Mouse (Mus musculus): Measurements from ENCODE around the gene Fam98b. TPM values are rescaled to one million over a fixed set of nuclear protein-coding genes. Genes with fewer than 3 reads are reported as not detected.

The Fam98b gene
- 6.0 and 6.7 TPM in 2 replicates for polyA plus RNA-seq (2014; fragmentation: Nextera tagmentation; extraction: Ambion mirVana)

DNA sequence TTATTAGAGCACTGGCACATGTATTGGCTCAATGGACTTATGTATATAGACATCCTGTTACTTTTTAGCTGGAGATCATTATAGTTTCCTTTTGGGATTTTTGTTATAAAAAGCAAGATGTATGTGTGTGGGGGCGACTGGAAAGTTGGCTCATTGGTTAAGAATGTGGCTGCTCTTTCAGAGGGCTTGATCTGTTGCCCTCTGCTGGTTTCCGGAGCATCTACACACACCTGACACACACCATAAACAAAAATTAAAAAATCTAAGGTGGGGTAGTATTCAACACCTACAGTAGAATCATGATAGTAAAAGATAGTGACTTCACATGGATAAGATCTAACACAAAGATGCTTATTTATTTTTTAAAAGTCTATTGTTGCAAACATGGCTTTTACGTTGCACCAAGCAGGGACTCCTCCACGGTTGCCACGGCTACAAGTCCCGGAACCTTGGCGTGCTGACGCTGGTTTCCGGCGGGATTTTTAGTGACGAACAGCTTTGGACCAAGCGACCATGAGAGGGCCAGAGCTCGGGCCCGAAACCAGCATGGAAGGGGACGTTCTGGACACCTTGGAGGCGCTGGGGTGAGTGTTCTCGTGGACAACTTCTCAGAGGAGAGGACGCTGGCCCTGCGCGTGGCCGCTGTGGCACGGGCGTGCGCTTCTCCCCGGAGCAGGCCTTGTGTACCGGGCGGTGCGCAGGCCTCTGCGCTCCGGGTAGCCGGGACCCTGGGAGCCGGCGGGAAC is at the start of gene Fam98b:
TSS of gene Fam98b (plus strand) at position 485 of the 746 bp plus-strand sequence.
- peak within 1 kb of the TSS; percentile 95 for H3K9ac ChIP-seq (ENCODE audit: low read length)
- no peaks in the 10 kb centered on the region for H3K27me3 ChIP-seq (ENCODE audit: control insufficient read depth, insufficient read depth, low read length)
- peak within 1 kb of the TSS; percentile 88 to 95 for H3K4me3 ChIP-seq (ENCODE audit: control insufficient read depth in 1 of 2, insufficient read depth in 1 of 2, low read depth in 1 of 2, low read length in 2 of 2)
- WGBS: under 1% methylated on average over 32 of the region's 33 CpGs
- peaks cover 2 to 7% of the 10 kb centered on the region in 2 experiments; a peak in 3 of 4 replicates for H3K4me1 ChIP-seq (ENCODE audit: control insufficient read depth in 2 of 2, insufficient read depth in 2 of 2, low read length in 2 of 2)
- H3K9me3 ChIP-seq (ENCODE audit: control insufficient read depth, low read length): no peaks in the 10 kb centered on the region
- peak; percentile 87 for ATAC-seq (ENCODE audit: insufficient number of reproducible peaks, insufficient read depth, low FRiP score, low read depth)
- H3K36me3 ChIP-seq (ENCODE audit: control insufficient read depth, insufficient read depth, low read length): no peaks in the 10 kb centered on the region
- H3K4me2 ChIP-seq (ENCODE audit: low read length): peak within 1 kb of the TSS; percentile 88
- peak within 1 kb of the TSS; percentile 78 to 83 for H3K27ac ChIP-seq (replicated peaks in 1 of 2; ENCODE audit: control insufficient read depth in 1 of 2, insufficient read depth in 1 of 2, low read depth in 2 of 2, low read length in 2 of 2)

DNA sequence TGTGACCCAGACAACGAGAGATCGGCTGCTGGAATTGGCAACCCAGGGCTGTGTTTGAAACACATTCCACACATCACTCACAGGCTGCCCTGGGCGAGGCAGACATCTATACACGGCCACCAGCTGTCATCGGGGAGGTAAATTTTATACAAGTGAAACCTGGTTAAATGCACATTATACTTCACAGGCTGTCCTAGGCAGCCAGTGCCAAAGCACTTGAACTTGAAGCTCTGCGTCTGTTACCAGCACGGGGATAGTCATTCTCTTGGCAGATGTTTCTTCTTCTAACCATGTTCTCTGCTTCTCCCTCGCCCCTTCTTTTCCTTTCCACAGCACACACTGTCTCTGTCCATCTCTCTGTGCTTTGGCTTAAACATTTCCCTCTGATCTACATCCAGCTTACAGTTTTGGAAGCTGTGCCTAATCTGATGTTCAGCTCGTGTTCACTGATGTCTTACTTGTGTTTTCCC is 48.6 kb upstream of the Fam98b start:
- H3K4me1 ChIP-seq (ENCODE audit: control insufficient read depth in 2 of 2, insufficient read depth in 2 of 2, low read length in 2 of 2): no peaks in the 10 kb centered on the region; a peak in 1 of 4 replicates
- no peak for ATAC-seq (ENCODE audit: insufficient number of reproducible peaks, insufficient read depth, low FRiP score, low read depth)
- H3K4me3 ChIP-seq (ENCODE audit: control insufficient read depth in 1 of 2, insufficient read depth in 1 of 2, low read depth in 1 of 2, low read length in 2 of 2): no peak overlapping the region
- H3K9ac ChIP-seq (ENCODE audit: low read length): no peak overlapping the region
- peak overlapping the region; percentile 35 for H3K4me2 ChIP-seq (ENCODE audit: low read length)
- no peak overlapping the region for H3K27ac ChIP-seq (replicated peaks in 1 of 2; ENCODE audit: control insufficient read depth in 1 of 2, insufficient read depth in 1 of 2, low read depth in 2 of 2, low read length in 2 of 2)
- no peaks in the 10 kb centered on the region for H3K36me3 ChIP-seq (ENCODE audit: control insufficient read depth, insufficient read depth, low read length)
- no peaks in the 10 kb centered on the region for H3K27me3 ChIP-seq (ENCODE audit: control insufficient read depth, insufficient read depth, low read length)
- 28% methylated on average over 9 of the region's 9 CpGs for WGBS
- no peaks in the 10 kb centered on the region for H3K9me3 ChIP-seq (ENCODE audit: control insufficient read depth, low read length)

DNA sequence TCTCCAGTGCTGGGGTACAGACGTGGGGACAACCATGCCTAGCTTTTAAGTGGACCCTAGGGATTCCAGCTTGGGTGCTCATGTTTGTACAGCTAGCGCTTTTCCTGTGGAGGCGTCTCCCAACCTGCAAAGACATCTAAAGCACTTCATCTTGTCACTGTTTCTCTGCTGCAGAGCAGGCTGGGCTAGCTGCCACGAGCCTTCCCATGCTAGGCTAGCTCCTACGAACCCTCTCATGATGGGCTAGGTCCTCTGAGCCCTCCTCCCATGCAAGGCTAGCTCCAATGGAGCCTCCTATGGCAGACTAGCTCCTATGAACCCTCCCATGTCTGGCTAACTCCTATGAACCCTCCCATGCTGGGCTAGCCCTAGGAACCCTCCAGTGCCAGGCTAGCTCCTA is 46.2 kb upstream of the Fam98b start:
- Histone ChIP-seq H3K4me2 (ENCODE audit: low read length) (no peak overlapping the region), H3K36me3 (ENCODE audit: control insufficient read depth, insufficient read depth, low read length) (no peaks in the 10 kb centered on the region), H3K9ac (ENCODE audit: low read length) (no peak overlapping the region), H3K27ac (replicated peaks in 1 of 2; ENCODE audit: control insufficient read depth in 1 of 2, insufficient read depth in 1 of 2, low read depth in 2 of 2, low read length in 2 of 2) (no peak overlapping the region), H3K4me1 (ENCODE audit: control insufficient read depth in 2 of 2, insufficient read depth in 2 of 2, low read length in 2 of 2) (no peaks in the 10 kb centered on the region; a peak in 1 of 4 replicates), H3K4me3 (ENCODE audit: control insufficient read depth in 1 of 2, insufficient read depth in 1 of 2, low read depth in 1 of 2, low read length in 2 of 2) (no peak overlapping the region), H3K9me3 (ENCODE audit: control insufficient read depth, low read length) (no peaks in the 10 kb centered on the region), H3K27me3 (ENCODE audit: control insufficient read depth, insufficient read depth, low read length) (no peaks in the 10 kb centered on the region)
- no peak for ATAC-seq (ENCODE audit: insufficient number of reproducible peaks, insufficient read depth, low FRiP score, low read depth)
- 52% methylated on average over 5 of the region's 5 CpGs for WGBS

DNA sequence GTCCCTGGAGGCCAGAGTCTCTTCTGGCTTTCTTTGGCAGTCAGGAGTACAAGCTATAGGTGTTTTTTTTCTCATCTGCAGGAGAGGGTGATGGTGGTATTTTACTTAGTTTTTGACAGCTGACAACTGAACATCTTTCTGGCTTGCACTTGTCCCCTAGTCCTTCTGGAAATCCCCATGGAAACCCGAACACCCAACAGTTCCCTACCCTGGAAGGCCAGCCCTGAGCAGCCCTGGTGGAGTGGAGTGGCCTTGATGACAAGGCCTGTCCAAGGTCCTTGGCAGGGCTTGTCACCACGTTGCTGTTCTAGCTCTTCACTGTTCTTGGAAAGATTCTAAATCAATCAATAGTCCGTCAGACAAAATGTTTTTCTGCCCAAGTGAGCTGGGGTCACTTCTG is 45.0 kb upstream of the Fam98b start:
- no peak overlapping the region for H3K4me2 ChIP-seq (ENCODE audit: low read length)
- H3K27me3 ChIP-seq (ENCODE audit: control insufficient read depth, insufficient read depth, low read length): no peaks in the 10 kb centered on the region
- no peak for ATAC-seq (ENCODE audit: insufficient number of reproducible peaks, insufficient read depth, low FRiP score, low read depth)
- no peaks in the 10 kb centered on the region for H3K9me3 ChIP-seq (ENCODE audit: control insufficient read depth, low read length)
- H3K9ac ChIP-seq (ENCODE audit: low read length): no peak overlapping the region
- H3K4me3 ChIP-seq (ENCODE audit: control insufficient read depth in 1 of 2, insufficient read depth in 1 of 2, low read depth in 1 of 2, low read length in 2 of 2): no peak overlapping the region
- no peaks in the 10 kb centered on the region for H3K36me3 ChIP-seq (ENCODE audit: control insufficient read depth, insufficient read depth, low read length)
- no peaks in the 10 kb centered on the region; a peak in 1 of 4 replicates for H3K4me1 ChIP-seq (ENCODE audit: control insufficient read depth in 2 of 2, insufficient read depth in 2 of 2, low read length in 2 of 2)
- no peak overlapping the region for H3K27ac ChIP-seq (replicated peaks in 1 of 2; ENCODE audit: control insufficient read depth in 1 of 2, insufficient read depth in 1 of 2, low read depth in 2 of 2, low read length in 2 of 2)
- WGBS: 27% methylated on average over 3 of the region's 3 CpGs

DNA sequence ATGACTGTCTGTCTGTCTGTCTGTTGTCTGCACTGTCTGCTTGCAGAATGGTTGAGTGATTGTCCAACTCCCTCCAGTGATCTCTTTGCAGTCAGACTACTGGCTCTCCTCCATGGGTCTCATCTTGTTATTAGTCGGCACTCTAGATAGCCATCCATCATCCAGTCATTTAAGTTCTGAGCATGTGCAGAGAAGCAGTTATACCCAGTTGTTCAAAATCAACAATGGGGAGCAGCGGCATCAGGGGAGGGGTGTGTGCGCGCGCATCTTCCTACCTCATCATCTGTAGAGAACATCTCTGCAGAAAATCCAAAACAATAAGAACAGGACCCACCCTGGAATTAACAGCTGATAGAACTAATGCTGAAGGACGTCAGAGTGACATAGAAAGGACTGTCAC is 44.5 kb upstream of the Fam98b start:
- WGBS: 76% methylated on average over 6 of the region's 6 CpGs
- Histone ChIP-seq H3K27ac (replicated peaks in 1 of 2; ENCODE audit: control insufficient read depth in 1 of 2, insufficient read depth in 1 of 2, low read depth in 2 of 2, low read length in 2 of 2) (no peak overlapping the region), H3K27me3 (ENCODE audit: control insufficient read depth, insufficient read depth, low read length) (no peaks in the 10 kb centered on the region), H3K4me2 (ENCODE audit: low read length) (no peak overlapping the region), H3K4me1 (ENCODE audit: control insufficient read depth in 2 of 2, insufficient read depth in 2 of 2, low read length in 2 of 2) (no peaks in the 10 kb centered on the region; a peak in 1 of 4 replicates), H3K36me3 (ENCODE audit: control insufficient read depth, insufficient read depth, low read length) (no peaks in the 10 kb centered on the region), H3K4me3 (ENCODE audit: control insufficient read depth in 1 of 2, insufficient read depth in 1 of 2, low read depth in 1 of 2, low read length in 2 of 2) (no peak overlapping the region), H3K9ac (ENCODE audit: low read length) (no peak overlapping the region), H3K9me3 (ENCODE audit: control insufficient read depth, low read length) (no peaks in the 10 kb centered on the region)
- no peak for ATAC-seq (ENCODE audit: insufficient number of reproducible peaks, insufficient read depth, low FRiP score, low read depth)

DNA sequence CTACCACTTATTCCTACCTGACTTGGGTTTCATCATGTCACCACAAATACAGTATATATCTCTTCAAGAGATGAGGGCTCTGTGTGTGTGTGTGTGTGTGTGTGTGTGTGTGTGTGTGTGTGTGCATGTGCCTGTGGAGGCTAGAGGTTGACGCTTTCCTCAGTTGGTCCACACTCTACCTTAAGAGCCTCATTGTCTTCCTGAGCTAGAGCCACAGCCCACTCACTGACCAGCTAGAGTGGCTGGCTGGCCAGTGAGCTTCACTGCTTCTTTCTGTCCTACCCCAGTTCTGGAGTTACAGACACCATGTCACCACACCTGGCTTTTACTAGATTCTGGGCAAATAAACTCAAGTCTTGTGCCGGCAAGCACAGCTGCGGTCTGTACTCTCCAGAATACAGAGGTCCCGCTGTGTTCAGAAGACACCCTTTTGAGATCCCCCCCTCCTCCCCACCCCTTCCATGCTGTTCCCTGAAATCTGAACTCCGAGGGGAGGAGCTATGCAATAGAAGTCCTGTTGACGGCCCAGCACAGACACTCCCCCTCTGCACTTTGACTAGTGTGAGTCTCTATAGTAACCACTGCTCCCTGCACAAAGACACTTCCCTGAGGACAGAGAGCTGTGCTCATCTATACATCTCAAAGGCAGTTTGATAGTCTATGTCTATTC is 39.0 kb upstream of the Fam98b start:
- Histone ChIP-seq H3K27ac (replicated peaks in 1 of 2; ENCODE audit: control insufficient read depth in 1 of 2, insufficient read depth in 1 of 2, low read depth in 2 of 2, low read length in 2 of 2) (no peak overlapping the region), H3K4me3 (ENCODE audit: control insufficient read depth in 1 of 2, insufficient read depth in 1 of 2, low read depth in 1 of 2, low read length in 2 of 2) (peak overlapping the region; percentile 17 to 26; a peak in 2 of 4 replicates), H3K36me3 (ENCODE audit: control insufficient read depth, insufficient read depth, low read length) (no peaks in the 10 kb centered on the region), H3K9ac (ENCODE audit: low read length) (no peak overlapping the region), H3K4me2 (ENCODE audit: low read length) (peak overlapping the region; percentile 46), H3K27me3 (ENCODE audit: control insufficient read depth, insufficient read depth, low read length) (no peaks in the 10 kb centered on the region), H3K4me1 (ENCODE audit: control insufficient read depth in 2 of 2, insufficient read depth in 2 of 2, low read length in 2 of 2) (peaks cover 0 to 4% of the 10 kb centered on the region in 2 experiments; a peak in 1 of 4 replicates), H3K9me3 (ENCODE audit: control insufficient read depth, low read length) (no peaks in the 10 kb centered on the region)
- 2% methylated on average over 6 of the region's 6 CpGs for WGBS
- ATAC-seq (ENCODE audit: insufficient number of reproducible peaks, insufficient read depth, low FRiP score, low read depth): peak; percentile 85

DNA sequence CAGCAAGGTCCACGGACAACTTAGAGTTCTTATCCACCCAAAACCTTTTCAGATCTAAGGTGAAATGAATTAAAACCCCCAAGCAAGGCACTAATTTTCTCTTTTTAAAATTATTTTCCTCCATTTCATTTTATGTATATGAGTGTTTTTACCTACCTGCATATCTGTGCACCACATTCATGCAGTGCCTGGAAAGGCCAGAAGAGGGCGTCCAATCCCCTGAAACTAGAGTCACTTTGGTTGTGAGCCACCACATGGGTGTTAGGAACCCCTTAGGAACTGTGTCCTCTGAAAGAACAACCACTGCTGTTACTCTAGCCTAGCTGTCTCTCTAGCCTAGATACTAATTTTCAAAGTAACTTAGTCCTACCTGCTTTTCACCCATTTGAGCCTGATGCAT is 33.4 kb upstream of the Fam98b start:
- WGBS: 54% methylated on average over 2 of the region's 2 CpGs
- ATAC-seq (ENCODE audit: insufficient number of reproducible peaks, insufficient read depth, low FRiP score, low read depth): no peak

More for the DNA sequence above, 33.4 kb upstream of the Fam98b start:
- Histone ChIP-seq H3K4me3 (ENCODE audit: control insufficient read depth in 1 of 2, insufficient read depth in 1 of 2, low read depth in 1 of 2, low read length in 2 of 2) (no peak overlapping the region), H3K9me3 (ENCODE audit: control insufficient read depth, low read length) (no peaks in the 10 kb centered on the region), H3K9ac (ENCODE audit: low read length) (no peak overlapping the region), H3K36me3 (ENCODE audit: control insufficient read depth, insufficient read depth, low read length) (no peaks in the 10 kb centered on the region), H3K27ac (replicated peaks in 1 of 2; ENCODE audit: control insufficient read depth in 1 of 2, insufficient read depth in 1 of 2, low read depth in 2 of 2, low read length in 2 of 2) (no peak overlapping the region), H3K27me3 (ENCODE audit: control insufficient read depth, insufficient read depth, low read length) (no peaks in the 10 kb centered on the region), H3K4me2 (ENCODE audit: low read length) (no peak overlapping the region), H3K4me1 (ENCODE audit: control insufficient read depth in 2 of 2, insufficient read depth in 2 of 2, low read length in 2 of 2) (peaks cover 0 to 6% of the 10 kb centered on the region in 2 experiments; a peak in 1 of 4 replicates)
